Mouse (Mus musculus) embryo, embryonic 11.5 days (tissue): ENCODE data around the gene Fam221b.

Experiments used
- DNase-seq: peaks from one replicate; pipeline ENCODE4 v3.0.0-alpha.2; 2012; ENCODE audit warnings: low read depth, low spot score

Fam221b gene

DNA sequence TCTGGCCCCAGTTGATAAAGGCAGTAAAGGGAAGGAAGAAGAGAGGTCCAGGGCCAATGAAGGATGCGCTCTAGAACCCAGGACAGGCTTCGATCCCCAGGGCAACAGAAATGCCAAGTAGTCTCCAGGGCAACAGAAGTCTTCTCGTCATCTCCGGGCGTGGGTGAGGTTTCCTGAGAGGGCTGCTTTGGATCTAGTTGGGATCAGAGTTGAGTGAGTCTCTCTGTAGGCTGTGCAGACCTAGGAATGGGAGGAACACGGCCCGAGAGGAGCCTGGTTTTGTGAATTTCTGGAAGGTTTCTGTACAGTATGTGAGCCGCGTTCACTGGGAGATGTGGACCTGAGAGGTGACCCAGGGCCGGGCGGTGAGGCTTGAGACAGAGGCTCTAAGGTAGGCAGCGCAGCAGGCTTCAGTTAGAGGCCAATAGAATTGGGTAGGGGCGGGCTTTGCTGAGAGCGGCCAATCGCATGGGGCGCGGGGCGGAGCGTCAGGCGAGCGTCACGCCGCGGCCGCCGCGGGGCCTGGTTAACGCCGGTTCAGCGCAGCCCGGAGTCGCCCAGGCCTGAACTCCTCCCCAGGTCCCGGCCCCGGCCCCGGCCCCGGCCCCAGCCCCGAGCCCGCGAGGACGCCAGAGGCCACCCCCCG is at the start of gene Fam221b, which contains the start of gene Tmem8b:
Gene Fam221b, minus strand, starts transcription at position 364 of the 646 bp plus-strand sequence.
Gene Tmem8b, plus strand, starts transcription at position 190 of the 646 bp plus-strand sequence.
- peak; percentile 78 for DNase-seq

DNA sequence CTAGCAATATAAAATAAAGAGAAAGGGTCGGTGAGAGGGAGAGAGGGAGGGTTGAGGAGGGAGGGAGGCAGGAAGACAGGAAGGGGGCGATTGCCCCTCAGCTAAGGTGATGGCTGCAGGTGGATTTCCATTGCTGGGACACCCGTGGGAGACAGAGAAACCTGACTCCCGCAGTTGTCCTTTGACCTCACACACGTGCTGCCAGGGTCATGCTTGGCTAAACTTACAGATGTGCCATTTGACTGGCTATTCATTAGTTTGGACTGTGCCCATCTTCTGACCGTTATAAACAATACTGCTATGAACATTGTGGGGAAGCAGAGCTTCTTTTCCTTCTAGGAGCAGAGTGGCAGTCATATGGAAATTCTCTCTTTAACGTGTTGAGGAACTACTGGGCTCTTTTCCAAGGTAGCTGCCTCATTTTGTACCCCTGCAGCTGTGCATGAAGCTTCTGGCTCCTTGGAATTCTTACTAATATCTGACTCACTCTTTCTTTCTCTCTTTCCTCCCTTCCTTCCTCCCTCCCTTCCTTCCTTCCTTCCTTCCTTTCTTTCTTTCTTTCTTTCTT is 44.8 kb upstream of the Fam221b start:
- no peak for DNase-seq

DNA sequence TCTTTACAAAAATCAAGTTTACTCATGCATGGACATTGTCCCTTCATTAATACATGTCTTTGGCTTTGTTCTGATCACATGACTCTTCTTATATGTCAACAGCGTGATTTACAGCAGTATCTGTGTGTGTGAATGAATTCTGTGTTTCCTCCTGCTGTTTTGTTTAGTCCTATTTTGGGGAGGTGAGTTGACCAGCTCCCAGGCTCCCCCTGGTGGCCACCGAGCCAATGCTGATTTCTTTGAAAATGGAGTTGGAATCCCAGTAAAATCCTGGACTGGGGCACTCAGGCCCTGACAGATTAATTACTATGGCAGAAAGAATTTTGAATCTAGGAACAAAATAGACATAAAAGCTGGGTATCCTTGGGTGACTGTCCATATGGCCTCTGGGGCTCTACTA is 42.9 kb upstream of the Fam221b start:
- DNase-seq = peak; percentile 59

DNA sequence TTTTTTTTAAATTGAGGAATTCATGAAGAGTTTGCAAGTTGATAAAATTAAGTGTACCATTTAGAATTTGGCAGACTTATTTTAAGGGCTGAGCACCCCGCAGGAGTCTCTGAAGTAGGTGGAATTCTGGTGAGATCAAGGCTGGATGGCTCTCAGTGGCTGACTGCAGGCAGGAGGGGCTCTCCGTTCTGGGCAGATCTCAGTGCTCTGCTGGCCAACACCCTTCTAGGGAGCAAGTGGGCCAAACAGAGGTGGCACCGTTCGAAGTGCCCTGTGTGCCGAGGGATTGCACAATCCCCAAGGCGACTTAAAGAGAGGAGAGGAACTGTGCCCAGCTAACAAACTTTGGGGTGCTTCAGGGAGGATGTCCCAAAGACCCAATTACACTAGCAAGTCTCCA is 40.9 kb upstream of the Fam221b start, which contains the start of gene Olfr71:
Gene Olfr71, minus strand, starts transcription at position 387 of the 400 bp plus-strand sequence.
- DNase-seq = no peak

- no peak for DNase-seq
Measured at GRCm38 (mm10) chr4:43705991-43706390, 37.0 kb upstream of the Fam221b start.

DNA sequence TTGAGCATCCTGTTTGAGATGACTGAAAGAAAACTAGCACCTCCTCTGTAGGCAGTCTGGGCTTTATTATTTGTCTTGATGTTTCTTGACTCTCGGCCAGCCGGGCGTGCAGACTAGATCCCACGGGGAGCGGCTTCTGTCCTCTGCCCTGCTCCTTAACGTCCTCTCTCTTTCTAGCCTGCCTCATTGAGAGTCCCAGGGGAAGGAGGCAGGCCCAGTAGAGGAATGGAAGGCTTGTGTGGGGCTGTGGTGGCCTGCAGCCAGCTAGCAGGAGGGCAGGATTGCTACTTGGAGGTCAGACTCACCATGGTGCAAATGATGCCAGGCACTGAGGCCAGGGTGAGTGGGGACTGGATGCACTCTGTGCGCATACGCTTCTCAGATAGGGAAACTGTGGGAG is 34.9 kb upstream of the Fam221b start:
- no peak for DNase-seq

DNA sequence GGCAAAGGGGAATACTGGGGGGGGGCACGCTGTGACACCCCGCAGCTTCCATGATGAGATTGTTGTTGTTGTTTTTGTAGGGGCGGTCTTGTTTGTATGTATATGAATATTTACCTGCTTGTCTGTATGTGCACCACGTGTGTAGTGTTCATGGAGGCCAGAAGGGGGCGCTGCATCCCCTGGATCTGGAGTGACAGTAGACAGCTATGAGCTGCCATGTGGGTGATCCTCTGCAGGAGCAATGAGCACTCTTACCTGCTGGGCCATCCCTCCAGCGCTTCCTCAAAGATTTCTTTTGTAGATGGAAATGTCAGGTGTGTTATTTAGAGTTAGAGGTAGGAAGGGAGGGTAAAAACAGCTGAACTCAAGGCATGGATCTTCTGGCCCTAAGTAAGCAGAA is 34.5 kb upstream of the Fam221b start:
- no peak for DNase-seq

DNA sequence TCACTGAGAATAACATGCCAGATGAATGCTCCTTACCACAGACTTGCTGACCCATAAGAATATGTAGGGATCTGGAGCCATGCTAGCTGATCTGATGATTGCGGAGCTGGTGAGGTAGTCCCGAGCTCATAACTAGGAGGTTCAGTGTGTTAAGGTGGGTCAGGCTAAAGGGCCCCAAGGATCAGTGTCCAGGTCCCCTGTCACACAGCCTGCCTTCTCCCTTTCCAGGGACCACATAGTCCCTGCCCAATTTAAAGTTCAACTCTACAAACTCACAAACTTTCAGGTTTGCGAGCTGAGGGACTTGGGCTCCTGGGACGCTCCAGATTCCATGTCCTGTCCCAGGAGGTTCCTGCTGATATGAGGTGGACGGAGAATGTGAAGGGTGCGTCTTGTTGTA is 31.8 kb upstream of the Fam221b start, which contains the start of gene Olfr70:
Gene Olfr70, minus strand, starts transcription at position 101 of the 400 bp plus-strand sequence.
- no peak for DNase-seq

DNA sequence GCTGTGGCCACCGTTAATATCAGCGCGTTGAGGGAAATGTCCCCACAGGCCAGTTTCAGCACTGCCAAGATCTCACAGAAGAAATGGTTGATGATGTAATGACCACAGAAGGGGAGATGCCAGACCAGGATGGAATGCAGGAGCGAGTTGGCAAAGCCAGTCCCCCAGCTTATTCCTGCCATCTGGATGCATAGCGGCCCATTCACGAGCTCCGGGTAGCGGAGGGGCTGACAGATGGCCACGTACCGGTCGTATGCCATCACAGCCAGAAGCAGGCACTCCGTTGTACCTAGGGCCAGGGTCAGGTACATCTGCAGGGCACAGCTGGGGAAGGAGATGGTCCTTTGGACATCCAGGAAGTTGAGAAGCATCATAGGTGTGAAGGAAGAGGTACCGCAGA is 27.6 kb upstream of the Fam221b start:
- no peak for DNase-seq

GRCm38 (mm10) chr4:43695249-43695671 is 26.3 kb upstream of the Fam221b start:
- DNase-seq = no peak

DNA sequence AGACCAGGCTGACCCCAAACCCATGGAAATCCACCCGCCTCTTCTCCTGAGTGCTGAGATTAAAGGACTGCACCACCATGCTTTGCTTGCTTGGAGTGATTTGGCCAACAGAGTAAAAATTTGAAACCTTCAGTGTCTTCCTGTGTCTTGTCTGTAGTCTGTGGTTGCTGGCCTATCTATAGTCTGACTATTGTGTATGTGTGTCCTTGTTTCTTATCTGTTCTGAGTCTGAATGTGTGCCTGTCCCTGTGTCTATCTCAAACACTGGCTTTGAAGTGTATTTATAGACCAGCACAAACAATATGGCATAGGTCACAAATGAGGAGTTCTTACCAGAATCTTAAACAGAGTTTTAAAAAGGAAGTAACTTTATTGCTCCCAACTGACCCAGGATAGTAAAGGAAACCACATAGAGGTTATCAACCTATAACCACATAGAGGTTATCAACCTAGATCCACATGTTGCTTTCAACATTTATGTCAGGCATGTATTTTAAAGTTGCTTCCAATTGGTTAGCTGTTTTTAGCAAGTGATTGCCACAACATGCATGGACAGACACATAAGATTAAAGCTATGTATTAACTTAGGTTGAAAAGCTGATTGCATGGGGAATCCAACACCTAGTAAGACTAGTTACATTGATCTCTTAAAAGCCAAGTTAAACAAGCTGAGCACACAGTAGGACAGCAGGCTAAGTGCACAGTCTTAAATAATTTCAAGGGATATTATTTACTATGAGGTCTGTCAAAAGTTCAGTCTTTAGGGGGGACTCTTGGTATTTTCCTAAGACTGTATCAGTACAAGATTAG is 25.7 kb upstream of the Fam221b start:
- DNase-seq = no peak

GRCm38 (mm10) chr4:43693806-43694241 is 24.9 kb upstream of the Fam221b start:
- DNase-seq = no peak

DNA sequence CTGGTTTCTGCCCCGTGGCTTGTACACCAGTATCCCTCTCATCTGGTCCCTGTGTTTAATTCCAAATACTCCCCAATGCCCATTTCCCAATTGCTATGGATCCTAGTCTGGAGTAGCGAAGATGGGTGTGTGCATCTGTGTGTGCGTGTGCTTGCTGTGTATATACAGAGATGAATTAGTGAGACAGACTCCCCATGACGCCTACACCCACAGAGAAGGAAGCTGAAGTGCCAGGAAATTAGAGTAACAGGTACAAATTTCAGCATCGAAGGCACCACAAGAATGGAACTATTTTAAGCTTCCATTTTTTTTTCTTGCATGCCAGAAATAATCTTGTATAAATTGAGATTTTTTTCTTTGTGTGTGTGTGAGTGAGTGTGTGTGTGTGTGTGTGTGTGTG is 22.1 kb upstream of the Fam221b start:
- no peak for DNase-seq

DNA sequence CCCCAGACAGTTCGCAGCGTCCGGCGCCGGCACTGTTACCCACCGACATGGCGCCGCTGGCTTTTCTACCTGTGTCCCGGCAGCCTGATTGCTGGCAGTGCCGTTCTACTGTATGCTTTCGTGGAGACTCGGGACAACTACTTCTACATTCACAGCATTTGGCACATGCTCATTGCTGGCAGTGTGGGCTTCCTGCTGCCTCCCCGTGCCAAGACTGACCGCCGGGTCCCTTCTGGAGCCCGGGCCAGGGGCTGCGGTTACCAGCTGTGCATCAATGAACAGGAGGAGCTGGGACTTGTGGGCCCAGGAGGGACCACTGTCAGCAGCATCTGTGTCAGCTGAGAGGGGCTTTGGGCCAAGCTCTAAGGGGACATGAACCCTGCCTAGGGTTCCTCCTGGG is 21.1 kb upstream of the Fam221b start:
- DNase-seq = no peak

GRCm38 (mm10) chr4:43679416-43680043 is 10.6 kb upstream of the Fam221b start:
- DNase-seq = no peak

DNA sequence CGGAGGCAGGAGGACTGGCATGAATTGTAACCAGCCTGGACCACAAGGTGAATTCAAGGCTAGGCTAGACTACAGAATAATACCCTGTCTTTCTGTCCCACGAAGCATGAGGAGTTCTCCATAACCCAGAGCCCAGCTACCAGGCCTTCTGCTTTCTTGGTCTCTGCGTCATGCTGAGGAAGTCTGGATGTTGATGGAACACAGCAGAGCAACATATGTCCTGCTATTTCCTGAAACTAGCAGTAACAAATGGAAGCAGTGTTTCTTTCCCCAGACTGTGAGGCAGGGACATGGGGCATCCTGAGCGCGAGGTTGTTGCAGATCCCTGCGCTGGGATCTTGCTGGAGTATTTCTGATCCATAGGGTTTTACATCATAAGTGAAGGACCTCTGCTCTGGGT is 9.6 kb upstream of the Fam221b start:
- no peak for DNase-seq

DNA sequence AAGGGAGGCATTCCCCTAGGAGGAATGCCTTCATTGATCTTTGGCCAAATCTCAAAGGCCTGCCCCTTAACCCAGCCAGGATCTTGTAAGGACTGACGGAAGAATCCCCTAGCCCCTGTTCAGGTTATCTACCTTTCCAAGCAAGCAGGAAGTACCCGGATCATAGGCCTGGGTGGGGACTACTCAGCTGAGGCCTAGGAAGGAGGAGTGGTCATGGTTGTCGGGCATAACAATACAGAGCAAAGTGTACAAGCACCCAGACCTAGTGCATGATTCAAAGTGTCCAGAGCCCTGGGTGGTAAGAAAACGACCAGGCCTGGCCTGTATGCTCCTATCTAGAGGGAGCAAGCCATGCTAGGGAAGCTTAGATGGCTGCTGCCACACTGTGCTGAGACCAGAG is 6.7 kb upstream of the Fam221b start:
- no peak for DNase-seq

- no peak for DNase-seq
Measured at GRCm38 (mm10) chr4:43674974-43675373, 6.0 kb upstream of the Fam221b start.

- DNase-seq = no peak
Measured at GRCm38 (mm10) chr4:43673703-43674102, 4.8 kb upstream of the Fam221b start.

- peak; percentile 81 for DNase-seq
Measured at GRCm38 (mm10) chr4:43672070-43672469, 3.1 kb upstream of the Fam221b start.

DNA sequence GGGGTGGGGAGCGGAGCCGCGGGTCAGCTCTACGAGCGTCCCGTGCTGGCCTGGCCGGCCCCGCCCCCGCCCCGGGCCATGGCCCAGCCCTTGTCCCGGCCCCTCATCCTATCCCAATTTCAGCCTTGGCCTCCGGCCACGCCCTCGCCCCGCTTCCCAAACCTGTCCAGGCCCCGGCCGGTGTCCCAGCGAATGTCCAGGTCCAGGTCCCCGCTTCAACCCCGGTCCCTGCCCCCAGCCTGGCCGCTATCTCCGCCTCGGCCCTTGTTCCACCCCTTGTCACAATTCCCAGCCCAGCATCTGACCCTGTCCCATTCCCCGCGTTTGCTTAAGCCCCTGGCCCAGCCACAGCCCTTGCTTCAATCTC is 466 bp upstream of the Fam221b start:
- peak; percentile 38 for DNase-seq

- DNase-seq = no peak
Measured at GRCm38 (mm10) chr4:43666412-43666811, 2.5 kb downstream of the Fam221b start.
